Mouse (Mus musculus) cerebellum, adult 2 months (tissue): ENCODE measurements around the gene Cnn1.
"Not testable (repeated sequence)": the region's sequence is repeated elsewhere in the genome, so short reads cannot be mapped to it uniquely, and the experiment has no call there.

Experiments used
- CTCF ChIP-seq: fragments of 200-500 bp; IDR thresholded peaks from 2 replicates; pipeline ENCODE4 v1.5.1; 2011; ENCODE audit warnings: low read depth, mild to moderate bottlenecking, control low read depth, low read length, moderate library complexity, borderline replicate concordance; ENCODE audit not compliant: insufficient read depth
- POLR2A ChIP-seq: fragments of 200-500 bp; IDR thresholded peaks from 2 replicates; pipeline ENCODE4 v1.6.1; 2011; ENCODE audit warnings: low read length, control low read depth, borderline replicate concordance; ENCODE audit not compliant: insufficient read depth

GRCm38 (mm10) chr9:22150249-22150693 is 51.3 kb downstream of the Cnn1 start:
- not testable (repeated sequence) for TF ChIP-seq CTCF, POLR2A
